Mouse (Mus musculus) myocyte (in vitro differentiated cells): ENCODE measurements around the gene Cyba.

Source experiments
- E2F4 ChIP-seq: IDR thresholded peaks from one replicate; pipeline ENCODE4 v1.6.1; 2011; ENCODE audit warnings: mild to moderate bottlenecking, control low read depth, moderate library complexity; ENCODE audit not compliant: insufficient read depth
- POLR2A ChIP-seq: IDR thresholded peaks from one replicate; pipeline ENCODE4 v1.6.1; 2011; ENCODE audit warnings: low read depth, mild to moderate bottlenecking, control low read depth, moderate library complexity; ENCODE audit not compliant: insufficient read length
- POLR2AphosphoS2 ChIP-seq: IDR thresholded peaks from one replicate; pipeline ENCODE4 v1.6.1; 2011; ENCODE audit warnings: low read depth, control low read depth; ENCODE audit not compliant: insufficient read length
- TCF12 ChIP-seq: IDR thresholded peaks from one replicate; pipeline ENCODE4 v1.6.1; 2011; ENCODE audit warnings: mild to moderate bottlenecking, control low read depth; ENCODE audit not compliant: poor library complexity, insufficient read depth, severe bottlenecking
- TCF3 ChIP-seq: IDR thresholded peaks from one replicate; pipeline ENCODE4 v1.6.1; 2011; ENCODE audit warnings: low read depth, control low read depth; ENCODE audit not compliant: insufficient read length

- TF ChIP-seq E2F4, result no peak
- no peak for TF ChIP-seq TCF12
- no peak for TF ChIP-seq POLR2A
- no peak for TF ChIP-seq TCF3
- TF ChIP-seq POLR2AphosphoS2, result no peak
These were observed 24.4 kb upstream of the Cyba start for GRCm38 (mm10) chr8:122457171-122457570.
